8 mouse cellular contexts compared by ENCODE assay signal in the genomic region with DNA sequence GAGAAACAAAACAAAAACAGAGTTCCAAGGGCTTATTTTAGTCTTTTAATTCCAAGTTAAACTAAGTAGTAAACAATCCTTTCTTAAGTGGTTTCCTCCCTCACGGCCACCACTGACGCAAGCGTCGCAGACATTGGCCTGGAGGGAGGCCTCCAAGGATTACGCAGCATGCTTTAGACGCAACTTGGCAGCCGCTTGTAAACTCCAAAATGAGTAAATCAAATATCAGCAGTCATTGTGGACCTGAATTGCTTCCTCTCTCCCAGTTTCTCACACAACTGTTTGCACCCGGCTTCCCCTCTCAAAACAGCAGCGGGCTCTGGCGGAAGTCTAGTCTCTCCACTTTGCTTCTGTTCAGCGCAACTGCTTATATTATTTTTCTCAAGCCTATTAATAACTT.
DNase-seq lines count a peak whose midpoint lies in the region; ATAC-seq lines count a peak whose summit lies in the region.

No protein-coding gene starts in this region.

- intact Hi-C loops in left cerebral cortex, postnatal 14 days (cut with DNase I): no loop called here

- H3K4me1 ChIP-seq in intestine, embryonic 15.5 days (replicated peaks): no peaks in the 10 kb centered on the region
- peaks cover 12% of the 10 kb centered on the region for H3K4me1 ChIP-seq in midbrain, embryonic 10.5 days

- H3K36me3 ChIP-seq in intestine, embryonic 15.5 days: no peaks in the 10 kb centered on the region
- peaks cover 38% of the 10 kb centered on the region for H3K36me3 ChIP-seq in midbrain, embryonic 10.5 days

- H3K27ac ChIP-seq in intestine, embryonic 15.5 days: no peak overlapping the region
- H3K27ac ChIP-seq in midbrain, embryonic 10.5 days (replicated peaks): no peak overlapping the region

- DNase-seq in adrenal gland, postnatal 36 days: peak; percentile 48 to 67
- no peak for DNase-seq in adrenal gland, postnatal 25 days
- DNase-seq in gastrocnemius, postnatal 10 days: peak; percentile 8
- peak; percentile 81 for DNase-seq in lung, postnatal 25 days (ENCODE audit: low spot score)
- DNase-seq in midbrain, embryonic 10.5 days (ENCODE audit: low spot score): no peak
- no peak for DNase-seq in left cerebral cortex, postnatal 14 days (ENCODE audit: low spot score in 2 of 2)
- DNase-seq in frontal cortex, adult 2 months (ENCODE audit: extremely low spot score in 1 of 2, low spot score in 1 of 2): no peak

- 48% methylated on average over 11 of the region's 11 CpGs for WGBS in intestine, embryonic 15.5 days
- 77% methylated on average over 11 of the region's 11 CpGs for WGBS in midbrain, embryonic 10.5 days

- no peaks in the 10 kb centered on the region for H3K9me3 ChIP-seq in intestine, embryonic 15.5 days
- H3K9me3 ChIP-seq in midbrain, embryonic 10.5 days (replicated peaks): no peaks in the 10 kb centered on the region

- ATAC-seq in intestine, embryonic 15.5 days: peak; percentile 76

- H3K4me3 ChIP-seq in intestine, embryonic 15.5 days (replicated peaks): no peak overlapping the region
- H3K4me3 ChIP-seq in midbrain, embryonic 10.5 days: no peak overlapping the region

- H3K27me3 ChIP-seq in intestine, embryonic 15.5 days (replicated peaks): no peaks in the 10 kb centered on the region
- no peaks in the 10 kb centered on the region for H3K27me3 ChIP-seq in midbrain, embryonic 10.5 days (ENCODE audit: low read depth, poor library complexity, severe bottlenecking)

- no peak overlapping the region for H3K9ac ChIP-seq in intestine, embryonic 15.5 days

- no peak overlapping the region; the same call in 1 of the 2 replicates for H3K4me2 ChIP-seq in intestine, embryonic 15.5 days (replicated peaks)

Comparison
In these comparisons a context has a peak if more than half of its experiments do, and no peak if none do; other contexts are left out.
1. DNase-seq: peak in adrenal gland, postnatal 36 days (2 of 2), gastrocnemius, postnatal 10 days (single experiment) and lung, postnatal 25 days (single experiment); none in adrenal gland, postnatal 25 days (single experiment), midbrain, embryonic 10.5 days (single experiment), left cerebral cortex, postnatal 14 days (0 of 2) and frontal cortex, adult 2 months (0 of 2).